Mouse (Mus musculus) left cerebral cortex, postnatal 4 days (tissue): ENCODE data around the gene E130208F15Rik. TPM values are rescaled to one million over a fixed set of nuclear protein-coding genes. Genes with fewer than 3 reads are reported as not detected.
A peak's percentile ranks its signal among the peaks of the same experiment; 100 is the strongest.

Experiments
- DNase-seq: peaks from one replicate; pipeline ENCODE4 v3.0.0-alpha.2; 2022
- intact Hi-C: fragments of 180-260 bp; cut with DNase I; formaldehyde crosslinking; loops from one replicate; pipeline ENCODE4 v1.15.1; 2025
- total RNA-seq, 2 experiments: library from RNA; stranded (reverse); gene quantifications; 2 replicates each; pipeline ENCODE4 v1.2.3; 2021

The E130208F15Rik gene
- total RNA-seq = under 1 TPM; 0.58 to 0.66 TPM

GRCm38 (mm10) chr7:30321539-30322284 lies at the start of gene E130208F15Rik:
Gene E130208F15Rik, plus strand, starts transcription at chr7:30321740.
- peak; percentile 46 for DNase-seq
- intact Hi-C loops = no loop called here

GRCm38 (mm10) chr7:30274383-30274782 lies 47.2 kb upstream of the E130208F15Rik start:
- intact Hi-C loops = no loop called here
- DNase-seq = no peak

- intact Hi-C loops = no loop called here
- no peak for DNase-seq
Observed at GRCm38 (mm10) chr7:30278911-30279310, 42.6 kb upstream of the E130208F15Rik start.

- DNase-seq = no peak
- intact Hi-C loops = no loop called here
Observed at GRCm38 (mm10) chr7:30279536-30279935, 42.0 kb upstream of the E130208F15Rik start.

DNA sequence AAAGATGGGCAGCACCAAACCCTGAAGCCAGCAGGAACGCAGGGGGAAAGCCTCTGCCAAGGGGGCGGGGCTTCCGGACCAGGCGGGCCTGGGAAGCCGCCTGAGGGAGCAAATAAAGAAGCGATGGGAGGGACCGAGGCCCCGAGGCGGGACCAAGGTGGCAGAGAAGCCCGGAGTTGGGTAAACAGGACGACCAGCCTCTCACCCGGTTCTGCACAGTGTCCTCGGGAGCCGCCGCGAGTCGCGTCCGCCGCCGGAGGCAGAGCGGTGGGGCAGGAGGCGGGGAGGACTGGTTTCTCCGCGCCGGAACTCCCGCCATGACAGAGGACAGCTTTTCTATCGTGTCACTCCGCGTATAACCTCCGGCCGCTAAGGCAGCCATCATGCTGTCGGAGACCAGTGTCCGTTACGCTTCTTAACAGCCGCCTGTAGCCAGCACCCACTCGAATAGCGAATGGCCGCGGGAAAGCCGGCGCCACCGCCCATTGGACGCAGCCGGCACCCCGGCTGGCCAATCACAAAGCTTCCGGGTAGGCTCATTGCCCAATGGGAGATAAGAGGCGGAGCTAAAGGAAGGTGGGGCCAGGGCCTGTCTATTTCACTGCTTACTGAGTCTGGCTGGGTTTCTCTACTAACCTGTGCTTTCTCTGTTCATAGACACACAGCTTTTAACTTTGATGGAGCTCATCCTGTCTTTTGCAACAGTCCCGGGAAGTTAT lies 41.4 kb upstream of the E130208F15Rik start, which contains the start of the genes Thap8 and Wdr62:
Gene Thap8, plus strand, starts transcription at position 144 of the 719 bp plus-strand sequence.
Gene Wdr62, minus strand, starts transcription at position 469 of the 719 bp plus-strand sequence.
- intact Hi-C loops = no loop called here
- peak; percentile 95 for DNase-seq

- intact Hi-C loops = no loop called here
- peak; percentile 88 for DNase-seq
Observed at GRCm38 (mm10) chr7:30280670-30281138, 40.8 kb upstream of the E130208F15Rik start.

- no peak for DNase-seq
- intact Hi-C loops = no loop called here
Observed at GRCm38 (mm10) chr7:30281522-30281921, 40.0 kb upstream of the E130208F15Rik start.

- intact Hi-C loops = no loop called here
- DNase-seq = no peak
Observed at GRCm38 (mm10) chr7:30282740-30283139, 38.8 kb upstream of the E130208F15Rik start.

DNA sequence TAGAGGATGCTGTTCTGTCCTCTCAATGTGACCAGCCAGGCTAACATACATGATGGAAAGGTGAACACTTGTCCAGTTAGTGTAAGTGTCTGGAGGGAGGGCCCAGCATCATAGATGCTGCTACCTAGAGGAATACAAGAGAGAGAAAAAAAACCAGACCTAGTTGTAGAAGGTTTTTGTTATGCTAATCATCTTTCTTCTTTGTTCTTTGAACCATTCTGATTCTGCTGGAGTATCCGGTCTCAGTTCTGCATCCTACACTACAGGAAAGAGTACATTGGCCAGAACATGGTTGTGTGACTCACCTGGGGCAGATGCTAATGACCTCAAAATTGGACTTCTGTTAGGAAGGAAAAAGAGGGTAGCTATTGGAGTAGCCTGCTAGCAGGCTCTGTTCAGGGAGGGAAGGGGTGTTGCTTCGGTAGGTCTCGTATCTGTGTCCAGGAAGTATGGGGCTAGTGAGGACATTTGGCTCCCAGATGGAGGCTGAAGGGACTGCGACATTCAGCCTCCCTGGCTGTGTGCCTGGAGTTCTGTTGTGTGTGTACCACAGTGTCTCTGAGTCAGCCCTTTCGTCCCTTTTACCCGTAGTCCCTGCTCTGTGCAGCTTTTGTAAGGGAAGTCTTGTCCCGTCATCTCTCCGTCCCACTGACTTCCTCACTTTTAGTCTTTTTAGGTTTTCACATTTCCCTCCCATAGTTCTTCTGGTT lies 34.7 kb upstream of the E130208F15Rik start:
- intact Hi-C loops = no loop called here
- peak; percentile 52 for DNase-seq

DNA sequence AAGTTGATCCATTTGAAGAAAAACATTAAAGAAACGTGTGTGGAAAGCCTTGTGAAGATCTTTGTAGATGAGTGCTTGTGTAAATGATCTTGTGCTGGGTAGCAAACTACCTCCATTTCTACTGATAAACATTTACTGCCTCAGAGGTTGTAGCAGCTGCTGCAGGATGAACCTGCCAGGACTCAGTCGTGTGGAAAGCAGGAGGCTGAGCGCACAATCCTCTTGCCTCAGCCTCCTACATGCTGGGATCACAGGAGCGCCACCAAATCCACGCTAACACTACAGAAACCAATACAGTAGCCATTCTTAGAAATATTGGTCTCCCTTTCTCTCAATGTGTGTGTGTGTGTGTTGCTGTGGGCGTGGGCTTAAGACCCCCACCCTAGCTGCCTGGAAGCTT lies 33.5 kb upstream of the E130208F15Rik start:
- intact Hi-C loops = no loop called here

DNA sequence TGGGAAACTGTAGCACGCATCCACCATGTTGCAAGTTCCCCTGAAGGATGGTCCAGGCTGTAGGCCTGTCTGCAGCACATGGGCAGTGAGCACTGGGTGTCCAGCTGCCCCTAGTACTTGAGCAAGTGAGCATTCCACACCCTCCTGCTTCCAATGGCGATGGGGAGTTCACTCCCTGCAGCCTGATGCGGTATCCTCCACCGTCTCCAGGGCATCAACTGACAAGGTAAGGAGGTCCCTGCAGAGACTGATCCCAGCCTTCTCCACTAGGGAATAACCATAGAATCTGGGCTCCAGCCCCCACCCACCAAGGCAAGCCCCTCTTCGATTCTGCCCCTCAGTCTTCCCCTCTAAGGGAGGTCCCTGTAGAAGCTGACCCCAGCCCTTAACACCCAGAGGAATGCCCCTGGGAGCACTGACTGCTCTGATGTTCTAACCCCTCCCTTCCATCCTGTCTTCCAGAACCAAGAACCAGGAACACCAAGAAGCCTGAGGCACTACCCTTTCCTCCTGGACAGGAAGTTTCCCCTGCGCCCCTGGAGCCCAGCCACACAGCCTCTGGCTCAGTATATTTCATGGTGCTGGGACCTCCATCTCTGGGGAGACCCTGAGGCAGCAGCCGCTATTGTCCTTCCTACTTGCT lies 32.3 kb upstream of the E130208F15Rik start:
- intact Hi-C loops = no loop called here
- DNase-seq = no peak

More for the DNA sequence above, 33.5 kb upstream of the E130208F15Rik start:
- no peak for DNase-seq

DNA sequence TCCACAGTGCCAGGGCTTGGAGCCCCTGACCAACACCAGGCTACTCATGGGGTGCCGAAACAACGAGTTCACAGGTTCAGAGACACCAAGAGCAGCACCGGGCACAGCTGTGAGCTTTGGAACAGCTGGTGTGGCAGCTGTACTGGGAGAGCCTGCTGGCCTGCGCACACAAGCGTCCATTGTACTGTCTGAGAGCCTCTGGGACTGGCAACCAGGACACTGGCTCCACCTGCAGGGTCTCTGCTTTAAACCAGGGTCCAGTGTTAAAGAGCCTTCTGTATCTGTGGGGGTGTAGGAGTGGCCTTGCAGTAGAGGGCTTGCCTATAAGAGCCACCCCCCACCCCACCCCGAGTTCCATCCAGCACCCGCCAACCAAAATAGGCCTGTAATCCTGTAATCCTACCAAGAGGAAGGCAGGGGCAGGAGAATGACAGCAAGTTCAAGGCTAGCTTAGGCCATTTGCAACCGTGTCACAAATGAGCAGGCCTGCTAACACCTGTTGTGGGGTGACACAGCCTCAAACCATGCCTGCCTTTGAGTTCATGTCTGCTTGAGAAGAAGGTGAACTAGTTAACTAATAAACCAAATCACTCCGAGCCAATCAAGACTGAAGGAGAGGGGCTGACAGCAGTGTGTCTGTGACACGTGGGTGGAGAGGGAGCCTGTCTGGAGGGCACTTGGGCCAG lies 31.7 kb upstream of the E130208F15Rik start:
- intact Hi-C loops = no loop called here
- peak; percentile 41 for DNase-seq

DNA sequence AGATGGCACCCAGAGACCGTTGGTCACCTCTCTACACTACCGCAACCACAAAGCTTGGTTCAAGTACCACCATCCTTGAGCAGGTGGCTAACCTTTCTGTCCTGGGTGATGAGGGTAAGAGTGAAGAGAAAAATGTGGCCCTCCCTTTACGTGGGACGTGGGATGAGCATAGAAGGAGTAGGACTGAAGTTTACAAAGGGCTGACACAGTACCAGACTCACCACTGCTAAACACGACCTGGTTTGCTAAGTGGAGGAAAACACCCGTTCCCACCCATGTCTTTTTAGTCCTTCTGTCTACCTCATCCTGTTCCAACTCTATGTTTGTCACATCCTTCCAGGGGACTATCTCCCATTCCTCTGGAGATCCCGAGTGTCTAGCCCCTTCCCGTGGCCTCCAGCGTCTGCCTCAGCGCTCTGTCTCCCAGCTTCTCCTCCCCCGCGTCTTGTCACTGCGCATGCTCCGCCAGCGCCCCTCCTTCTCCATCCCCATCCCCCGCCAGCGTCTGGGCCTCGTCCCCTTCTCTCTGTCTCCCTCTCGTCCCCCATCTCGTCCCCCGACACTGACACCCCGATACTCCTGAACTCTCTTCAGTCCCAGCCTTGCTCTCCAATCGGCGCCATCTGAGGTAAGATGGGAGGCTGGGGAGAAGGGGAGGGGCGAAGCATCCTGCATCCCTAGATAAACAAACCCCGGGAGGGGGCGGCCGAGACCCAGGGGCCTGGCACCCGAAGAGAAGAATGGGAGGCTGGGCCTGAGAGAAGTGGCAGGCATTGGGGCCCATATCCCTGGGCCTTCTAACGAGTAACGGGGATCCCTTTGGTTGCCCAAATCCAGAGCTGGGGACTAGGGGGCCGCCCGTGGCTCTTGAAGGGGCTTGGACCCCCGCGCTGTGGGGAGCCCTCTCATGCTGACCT lies 30.1 kb upstream of the E130208F15Rik start, which contains the start of gene Clip3:
Gene Clip3, plus strand, starts transcription at position 514 of the 917 bp plus-strand sequence.
- intact Hi-C loops = no loop called here
- peak; percentile 92 for DNase-seq

- intact Hi-C loops = no loop called here
- peak; percentile 46 for DNase-seq
Observed at GRCm38 (mm10) chr7:30293795-30294194, 27.7 kb upstream of the E130208F15Rik start.

DNA sequence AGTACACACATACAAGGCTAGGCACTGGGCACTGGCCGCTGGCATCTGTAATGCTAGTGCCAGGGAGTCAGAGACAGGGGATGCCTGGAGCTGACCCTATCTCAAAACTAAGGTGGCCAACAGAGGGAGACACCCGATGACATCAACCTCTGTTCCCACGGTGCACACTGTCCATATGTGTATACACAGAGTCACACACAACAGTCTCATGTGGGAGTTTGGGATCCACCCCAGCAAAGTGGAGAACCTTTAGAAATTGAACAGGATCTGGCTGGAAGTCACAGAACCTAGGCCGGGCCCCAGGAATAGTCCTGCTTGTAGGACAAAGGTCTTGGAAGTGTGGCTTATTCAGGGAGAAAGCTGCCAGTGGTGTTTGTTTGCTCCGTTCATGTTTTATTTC lies 27.2 kb upstream of the E130208F15Rik start:
- intact Hi-C loops = no loop called here
- no peak for DNase-seq

- intact Hi-C loops = no loop called here
- DNase-seq = peak; percentile 76
Observed at GRCm38 (mm10) chr7:30295103-30295502, 26.4 kb upstream of the E130208F15Rik start.

DNA sequence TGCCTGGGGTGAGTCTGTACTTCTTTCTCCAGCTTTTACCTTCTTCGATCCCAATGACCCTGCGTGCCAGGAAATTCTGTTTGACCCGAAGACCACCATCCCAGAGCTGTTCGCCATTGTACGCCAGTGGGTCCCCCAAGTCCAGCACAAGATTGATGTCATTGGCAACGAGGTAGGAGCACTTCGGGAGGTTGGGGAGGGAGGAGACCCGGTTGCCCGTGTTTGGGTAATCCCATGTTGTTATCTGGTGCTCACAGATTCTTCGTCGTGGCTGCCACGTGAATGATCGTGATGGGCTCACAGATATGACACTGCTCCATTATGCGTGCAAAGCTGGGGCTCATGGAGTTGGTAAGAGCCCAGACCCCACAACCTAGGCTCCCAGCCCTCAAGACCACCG lies 24.7 kb upstream of the E130208F15Rik start:
- no peak for DNase-seq
- intact Hi-C loops = no loop called here

DNA sequence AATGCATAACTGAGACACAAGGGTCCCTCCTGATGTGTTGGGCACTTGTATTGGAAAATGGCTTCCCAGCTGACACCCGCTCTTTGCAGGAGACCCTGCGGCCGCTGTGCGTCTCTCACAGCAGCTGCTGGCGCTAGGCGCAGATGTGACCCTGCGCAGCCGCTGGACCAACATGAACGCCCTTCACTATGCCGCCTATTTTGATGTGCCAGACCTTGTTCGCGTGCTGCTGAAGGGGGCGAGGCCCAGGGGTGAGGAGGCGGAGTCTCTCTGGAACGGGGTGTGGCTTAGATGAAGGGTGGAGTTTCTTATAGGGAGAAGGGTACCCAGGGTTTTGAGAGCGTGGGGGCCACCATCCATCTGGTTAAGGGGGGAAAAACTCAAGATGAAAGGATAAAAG lies 24.3 kb upstream of the E130208F15Rik start:
- intact Hi-C loops = no loop called here
- no peak for DNase-seq

DNA sequence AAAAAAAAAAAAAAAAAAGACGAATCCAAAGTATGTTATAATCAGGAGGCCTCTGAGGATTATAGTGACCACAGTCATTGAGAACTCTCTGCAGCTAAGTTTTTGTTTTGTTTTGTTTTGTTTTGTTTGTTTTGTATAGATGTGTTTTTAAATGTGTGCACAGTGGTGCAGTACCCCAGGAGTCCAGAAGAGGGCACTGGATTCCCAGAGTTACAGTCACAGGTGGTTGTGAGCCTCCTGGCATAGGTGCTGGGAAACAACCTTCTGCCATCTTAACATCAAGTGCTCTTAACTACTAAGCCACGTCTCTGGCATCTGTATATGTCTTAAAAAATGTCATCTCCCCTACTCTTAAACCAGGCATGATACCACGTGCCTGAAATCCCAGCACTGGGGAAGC lies 20.6 kb upstream of the E130208F15Rik start:
- no peak for DNase-seq
- intact Hi-C loops = no loop called here
